Mouse (Mus musculus): Measurements from ENCODE around the gene Fam107b. TPM values are rescaled to one million over a fixed set of nuclear protein-coding genes. Genes with fewer than 3 reads are reported as not detected.

The Fam107b gene
- total RNA-seq, 2 experiments from 2014 or later: 6.7 to 7.5 TPM

GRCm38 (mm10) chr2:3822483-3823455 lies 252.5 kb downstream of the Fam107b start:
- intact Hi-C loops (cut with DNase I): no loop called here
- no peak for DNase-seq

Other genes with a start within 250 kb of the Fam107b start
- gene Rpp38, start 237.8 kb upstream of the Fam107b start, total RNA-seq (2021): 1 to 10 TPM; 3.7 to 7.4 TPM
- gene Acbd7, start 234.3 kb upstream of the Fam107b start, total RNA-seq (2021): 1 to 10 TPM in 1 of 2 experiments, not detected in 1; 1.2 TPM
- gene Olah, start 173.3 kb upstream of the Fam107b start, total RNA-seq (2021): not detected
- 1 to 10 TPM; 2.4 to 2.7 TPM for gene Meig1, start 147.8 kb upstream of the Fam107b start, total RNA-seq (2021)
- gene Dclre1c, start 146.4 kb upstream of the Fam107b start, total RNA-seq (2021): 1 to 10 TPM; 3.3 to 5.3 TPM
- under 1 TPM; 0.60 to 0.78 TPM for gene Suv39h2, start 95.5 kb upstream of the Fam107b start, total RNA-seq (2021)
- 1 to 10 TPM in 1 of 2 experiments, under 1 TPM in 1; 0.87 to 1.3 TPM for gene Gm45902, start 57.7 kb upstream of the Fam107b start, total RNA-seq (2021)
- gene Hspa14, start 57.7 kb upstream of the Fam107b start, total RNA-seq (2021): 10 to 100 TPM; 22.9 to 24.8 TPM
- 10 to 100 TPM; 27.6 to 28.1 TPM for gene Cdnf, start 57.5 kb upstream of the Fam107b start, total RNA-seq (2021)

Data from heart, postnatal 36 days (tissue).